Mouse (Mus musculus): ENCODE measurements around the gene Pth2.

GRCm38 (mm10) chr7:45163735-45164490 lies 16.9 kb upstream of the Pth2 start, which contains the start of gene Slc17a7:
- TF ChIP-seq CTCF (conservative IDR thresholded peaks at IDR 0.05 in 1 of 2, IDR thresholded peaks at IDR 0.05 in 1 of 2; ENCODE audit: low read depth in 2 of 2, low read length in 2 of 2), result no peak
- no peak for TF ChIP-seq EP300 (IDR thresholded peaks at IDR 0.05; ENCODE audit: low read length)
- no peak for TF ChIP-seq POLR2A (IDR thresholded peaks at IDR 0.05; ENCODE audit: low read depth, low read length)
